Mouse (Mus musculus): Measurements from ENCODE around the gene Sec16b.

Gene Sec16b

DNA sequence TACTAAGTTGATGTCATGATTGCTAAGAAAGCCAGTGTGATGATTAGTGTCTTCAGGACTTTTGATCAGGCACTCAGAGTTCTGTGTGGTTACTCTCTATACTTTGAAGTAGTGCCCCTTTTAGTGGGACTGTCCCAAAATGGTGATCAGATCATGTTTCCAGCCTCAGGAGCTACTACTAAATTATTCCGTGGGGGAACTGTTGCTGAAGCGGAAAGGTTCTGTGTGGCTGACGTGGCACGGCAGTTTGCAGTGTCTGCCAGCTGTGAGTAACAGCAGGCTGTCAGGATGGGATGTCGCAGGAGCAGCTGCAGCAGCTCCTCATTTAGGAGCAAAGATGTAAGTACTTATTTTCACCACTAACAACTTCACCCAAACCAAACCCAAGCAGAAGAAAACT lies at the start of gene Sec16b:
Gene Sec16b, plus strand, starts transcription at position 207 of the 400 bp plus-strand sequence.
- DNase-seq (ENCODE audit: low read depth, low spot score) = peak; percentile 94

GRCm38 (mm10) chr1:157457789-157458188 lies 48.7 kb upstream of the Sec16b start:
- no peak for DNase-seq (ENCODE audit: low read depth, low spot score)

DNA sequence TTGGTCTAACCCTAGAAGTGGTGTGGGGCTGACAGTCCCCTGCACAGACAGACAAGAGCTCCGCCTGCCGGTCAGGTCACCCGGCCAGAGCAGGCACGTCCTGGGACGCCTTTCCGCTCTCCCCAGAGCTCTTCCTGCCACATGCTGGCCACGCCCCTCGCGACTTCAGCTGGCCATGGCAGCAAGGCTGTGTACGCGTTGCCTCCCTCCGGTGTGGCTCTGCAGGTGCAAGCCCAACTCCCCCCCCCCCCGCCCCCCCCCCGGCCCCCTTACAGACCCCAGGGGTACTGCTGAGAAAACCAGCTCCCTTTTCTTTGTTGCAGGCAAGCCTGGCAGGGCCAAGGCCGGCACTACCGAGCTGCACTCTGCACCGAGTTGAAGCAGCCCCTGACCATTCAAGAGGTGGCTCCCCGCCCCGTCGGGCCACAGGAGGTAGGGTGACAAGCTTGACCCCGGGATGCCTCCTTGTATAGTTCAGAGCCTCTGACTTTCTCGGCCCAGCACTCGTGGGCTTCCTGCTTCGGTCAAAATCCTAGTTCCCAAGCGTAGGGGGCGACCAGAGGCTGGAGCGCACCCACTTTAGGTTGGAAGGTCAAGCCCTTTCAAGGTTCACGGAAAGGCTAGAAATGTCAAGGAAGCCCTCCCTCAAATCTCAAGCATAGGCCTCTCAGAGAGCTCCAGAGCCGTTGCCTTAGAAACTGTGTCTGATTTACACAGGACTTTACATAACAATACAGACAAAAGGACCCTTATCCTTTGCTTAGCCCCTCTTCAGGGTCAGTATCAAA lies 47.9 kb upstream of the Sec16b start, which contains the start of gene Cryzl2:
Gene Cryzl2, plus strand, starts transcription at position 157 of the 788 bp plus-strand sequence.
- DNase-seq (ENCODE audit: low read depth, low spot score) = no peak

GRCm38 (mm10) chr1:157459904-157460303 lies 46.6 kb upstream of the Sec16b start:
- DNase-seq (ENCODE audit: low read depth, low spot score) = peak; percentile 55

DNA sequence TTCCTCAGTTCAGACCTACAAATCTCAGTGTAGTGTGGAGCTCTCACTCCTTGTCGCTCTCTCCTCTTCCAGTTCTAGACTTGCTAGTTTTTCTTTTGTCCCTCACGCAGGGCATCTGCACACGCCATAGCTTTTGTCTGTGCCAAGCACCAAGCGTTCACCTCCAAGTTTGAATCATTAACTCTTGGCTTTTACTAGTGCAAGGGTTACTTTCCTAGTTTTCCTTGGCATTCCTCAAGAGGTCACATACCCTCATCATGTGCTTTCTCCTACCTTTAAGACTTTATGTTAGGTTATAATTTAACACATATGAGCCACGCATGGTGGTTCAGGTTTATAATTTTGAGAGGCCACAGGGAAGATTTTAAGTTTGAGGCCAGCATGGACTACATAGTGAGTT lies 45.3 kb upstream of the Sec16b start:
- DNase-seq (ENCODE audit: low read depth, low spot score) = no peak

GRCm38 (mm10) chr1:157462336-157462735 lies 44.2 kb upstream of the Sec16b start:
- no peak for DNase-seq (ENCODE audit: low read depth, low spot score)

GRCm38 (mm10) chr1:157465194-157465593 lies 41.3 kb upstream of the Sec16b start:
- peak; percentile 61 for DNase-seq (ENCODE audit: low read depth, low spot score)

GRCm38 (mm10) chr1:157467866-157468265 lies 38.7 kb upstream of the Sec16b start:
- no peak for DNase-seq (ENCODE audit: low read depth, low spot score)

DNA sequence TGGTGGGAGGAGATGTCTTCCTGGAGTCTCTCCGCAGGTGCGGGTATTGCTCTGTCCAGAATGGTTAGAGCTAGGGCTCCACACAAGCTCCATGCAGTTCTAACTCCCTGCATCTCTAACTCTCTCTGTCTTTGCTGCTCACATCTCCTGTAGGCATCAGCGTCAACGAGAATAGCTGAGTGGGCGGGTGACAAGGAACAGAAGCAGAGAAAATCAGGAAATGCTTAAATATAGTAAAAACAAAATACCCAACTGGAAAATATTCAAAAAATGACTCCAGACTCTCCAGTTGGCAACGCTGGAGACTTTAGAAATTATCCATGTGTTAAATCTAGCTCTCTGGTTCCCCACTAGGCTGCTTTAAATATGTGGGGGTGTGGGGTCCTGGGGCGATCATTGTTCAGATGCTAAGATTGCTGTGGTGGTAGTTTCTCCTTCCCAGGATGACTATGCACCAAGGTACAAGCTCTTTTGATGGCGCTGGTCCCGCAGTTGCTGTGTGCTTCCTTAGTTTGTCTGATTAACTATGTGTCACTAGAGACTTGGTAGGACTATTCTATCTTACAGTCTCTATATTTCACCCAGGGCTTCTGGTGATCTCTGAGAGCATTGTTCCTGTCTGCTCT lies 35.7 kb upstream of the Sec16b start:
- no peak for DNase-seq (ENCODE audit: low read depth, low spot score)

DNA sequence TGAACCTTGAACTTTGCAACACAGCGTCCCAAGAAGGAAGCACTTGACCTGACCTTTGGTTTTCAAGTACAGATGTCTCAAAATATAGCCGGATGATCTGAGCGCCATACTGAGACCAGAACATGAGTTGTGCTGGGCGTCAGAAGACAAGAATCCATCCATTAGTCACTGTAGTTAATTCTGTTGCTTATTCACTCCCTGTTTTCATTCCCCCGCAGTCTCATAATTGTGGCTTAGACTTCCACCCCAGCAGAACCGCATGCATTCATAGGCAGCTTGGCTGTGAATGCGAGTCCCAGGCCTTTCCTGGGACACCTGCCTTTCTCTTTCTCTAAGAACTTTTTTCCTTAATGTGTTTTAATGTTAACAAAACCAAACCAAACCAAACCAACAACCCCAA lies 33.8 kb upstream of the Sec16b start:
- DNase-seq (ENCODE audit: low read depth, low spot score) = no peak

GRCm38 (mm10) chr1:157474865-157475264 lies 31.7 kb upstream of the Sec16b start:
- DNase-seq (ENCODE audit: low read depth, low spot score) = no peak

DNA sequence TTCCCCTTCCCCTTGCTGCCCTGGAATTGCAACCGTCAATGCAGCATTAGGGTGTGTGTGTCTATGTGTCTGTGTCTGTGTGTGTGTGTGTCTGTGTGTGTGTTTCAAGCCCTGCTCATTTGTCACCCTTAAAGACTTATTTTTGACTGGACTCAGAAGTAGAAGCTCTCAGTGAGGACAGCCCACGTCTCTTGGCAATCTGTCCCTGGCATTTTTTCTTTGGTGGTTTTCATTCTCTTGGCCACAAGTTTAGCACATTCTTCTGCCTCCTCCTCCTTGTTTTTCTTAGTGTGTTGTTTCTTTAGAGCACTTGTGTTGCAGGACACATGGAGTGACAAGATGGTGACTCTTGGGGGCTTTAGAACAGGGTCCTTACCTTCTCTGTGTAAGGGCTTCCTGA lies 30.3 kb upstream of the Sec16b start:
- peak; percentile 40 for DNase-seq (ENCODE audit: low read depth, low spot score)

DNA sequence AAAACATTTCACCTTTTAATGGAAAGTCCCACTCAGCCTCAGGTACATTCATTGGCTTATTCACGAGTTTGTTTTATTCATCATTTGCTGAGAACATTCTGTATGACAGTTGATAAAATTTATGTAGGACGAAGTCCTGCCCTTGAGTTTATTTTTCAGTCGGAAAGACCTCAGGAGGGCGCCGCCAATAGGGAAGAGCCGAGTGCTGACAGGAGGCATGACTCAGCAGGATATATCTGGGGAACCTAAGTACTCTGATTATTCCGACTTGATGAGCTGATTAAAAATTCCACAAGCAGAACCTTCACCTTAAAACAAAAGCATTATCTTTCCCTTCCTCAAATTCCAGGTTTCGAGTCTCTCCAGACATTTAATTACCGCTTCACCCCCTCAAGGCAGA lies 26.4 kb upstream of the Sec16b start:
- DNase-seq (ENCODE audit: low read depth, low spot score) = peak; percentile 57

DNA sequence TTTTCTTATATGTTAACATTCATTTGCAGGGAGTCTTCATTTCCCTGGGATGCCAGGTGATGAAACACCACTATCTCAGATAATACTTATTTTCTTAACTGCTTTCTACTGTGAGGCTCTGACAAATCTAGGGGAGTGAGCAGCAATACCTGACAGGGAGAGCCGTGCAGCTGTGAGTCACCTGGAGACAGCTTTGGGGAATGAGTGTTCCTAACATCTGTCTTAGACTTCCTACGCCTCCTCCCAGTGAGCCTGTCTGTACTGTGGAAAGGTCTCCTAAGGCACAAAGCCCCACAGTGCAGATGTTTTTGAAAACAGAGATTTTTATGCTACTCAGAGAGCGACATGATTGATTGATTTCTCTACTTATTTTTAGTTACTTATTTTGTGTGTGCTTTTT lies 25.6 kb upstream of the Sec16b start:
- DNase-seq (ENCODE audit: low read depth, low spot score) = peak; percentile 53

DNA sequence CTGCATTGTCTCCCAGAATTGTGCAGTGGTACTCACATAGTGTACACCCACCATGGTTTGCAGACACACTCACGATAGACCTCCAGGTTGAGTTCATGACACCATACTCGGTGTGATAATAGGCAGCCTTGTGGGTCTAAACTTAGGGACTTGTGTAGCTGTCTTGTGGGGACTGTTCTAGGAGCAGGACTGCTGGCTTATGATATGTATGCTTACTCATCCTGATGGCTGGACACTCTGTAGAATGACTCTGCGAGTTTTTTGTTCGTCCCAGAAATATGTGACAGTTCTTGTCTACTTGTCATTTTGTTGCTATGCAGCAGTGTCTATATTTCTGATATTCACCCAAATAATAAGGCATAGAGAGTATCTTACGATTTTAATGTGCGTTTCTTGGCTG lies 24.9 kb upstream of the Sec16b start:
- DNase-seq (ENCODE audit: low read depth, low spot score) = peak; percentile 16

- DNase-seq (ENCODE audit: low read depth, low spot score) = no peak
Measured at GRCm38 (mm10) chr1:157484161-157484560, 22.4 kb upstream of the Sec16b start.

DNA sequence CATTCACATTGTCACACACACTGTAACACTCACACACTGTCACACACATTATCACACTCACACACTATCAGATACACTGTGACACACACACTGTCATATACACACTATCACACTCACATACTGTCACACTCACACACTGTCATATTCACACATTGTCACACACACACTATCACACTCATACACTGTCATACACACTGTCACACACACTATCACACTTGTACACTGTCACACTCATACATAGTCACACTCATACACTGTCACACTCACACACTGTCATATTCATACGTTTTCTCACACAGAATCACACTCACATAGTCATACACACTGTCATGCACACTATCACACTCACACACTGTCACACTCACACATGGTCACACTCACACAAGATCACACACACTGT lies 5.9 kb upstream of the Sec16b start:
- DNase-seq (ENCODE audit: low read depth, low spot score) = no peak

GRCm38 (mm10) chr1:157501352-157501945 lies 5.1 kb upstream of the Sec16b start:
- no peak for DNase-seq (ENCODE audit: low read depth, low spot score)

DNA sequence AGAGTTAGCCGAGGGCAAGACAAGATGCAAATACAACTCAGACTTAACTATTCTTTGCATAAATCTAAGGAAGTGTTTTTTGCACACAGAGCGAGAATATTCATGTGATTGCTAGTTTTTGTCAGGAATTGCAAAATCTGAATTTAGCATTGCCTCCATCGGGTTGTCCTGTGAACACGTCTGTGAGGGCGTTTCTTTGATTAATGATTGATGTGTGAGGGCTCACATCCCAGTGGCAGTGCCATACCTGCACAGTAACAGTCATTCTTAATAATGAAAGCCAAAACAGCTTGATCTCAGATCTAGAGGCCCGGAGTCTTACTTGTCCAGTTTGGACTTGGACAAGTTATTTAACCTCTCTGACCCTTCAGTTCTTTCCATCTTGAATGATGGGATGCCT lies 3.5 kb upstream of the Sec16b start:
- no peak for DNase-seq (ENCODE audit: low read depth, low spot score)

GRCm38 (mm10) chr1:157506995-157507595 lies 567 bp downstream of the Sec16b start:
- peak; percentile 62 for DNase-seq (ENCODE audit: low read depth, low spot score)

- DNase-seq (ENCODE audit: low read depth, low spot score) = peak; percentile 87
Measured at GRCm38 (mm10) chr1:157507814-157508213, 1.3 kb downstream of the Sec16b start.

- no peak for DNase-seq (ENCODE audit: low read depth, low spot score)
Measured at GRCm38 (mm10) chr1:157512690-157513448, 6.3 kb downstream of the Sec16b start.

All from 3T3-L1 (cell line).